Mouse (Mus musculus) thymus, postnatal 10 days (tissue): ENCODE results near the gene Stk32b.
A peak's percentile ranks its signal among the peaks of the same experiment; 100 is the strongest.

Experiments used
- DNase-seq, 2 experiments: peaks; one replicate each; pipeline ENCODE4 v3.0.0; 2021; ENCODE audit warnings: low spot score in 2 of 2

The Stk32b gene

GRCm38 (mm10) chr5:37716505-37717372 is at the start of gene Stk32b:
Gene Stk32b (minus strand): TSS chr5:37717171.
- DNase-seq = no peak

- no peak for DNase-seq
Observed at GRCm38 (mm10) chr5:37765851-37766250, 48.9 kb upstream of the Stk32b start.

- no peak for DNase-seq
Observed at GRCm38 (mm10) chr5:37762046-37762445, 45.1 kb upstream of the Stk32b start.

- DNase-seq = no peak
Observed at GRCm38 (mm10) chr5:37753366-37753765, 36.4 kb upstream of the Stk32b start.

GRCm38 (mm10) chr5:37752027-37752967 is 35.3 kb upstream of the Stk32b start:
- peak in 1 of 2 experiments; percentile 14 for DNase-seq

GRCm38 (mm10) chr5:37743889-37744707 is 27.1 kb upstream of the Stk32b start:
- no peak for DNase-seq

GRCm38 (mm10) chr5:37736213-37736612 is 19.2 kb upstream of the Stk32b start:
- no peak for DNase-seq

GRCm38 (mm10) chr5:37735224-37735623 is 18.3 kb upstream of the Stk32b start, which contains the start of gene Cytl1:
Gene Cytl1 (plus strand): TSS chr5:37735519.
- DNase-seq = no peak

- DNase-seq = no peak
Observed at GRCm38 (mm10) chr5:37730781-37731180, 13.8 kb upstream of the Stk32b start.

GRCm38 (mm10) chr5:37725220-37725886 is 8.4 kb upstream of the Stk32b start:
- DNase-seq = no peak

GRCm38 (mm10) chr5:37720670-37721069 is 3.7 kb upstream of the Stk32b start:
- no peak for DNase-seq

GRCm38 (mm10) chr5:37717384-37717963 is 503 bp upstream of the Stk32b start:
- no peak for DNase-seq

GRCm38 (mm10) chr5:37709257-37709904 is 7.6 kb downstream of the Stk32b start:
- no peak for DNase-seq

- no peak for DNase-seq
Observed at GRCm38 (mm10) chr5:37708124-37708523, 8.8 kb downstream of the Stk32b start.

GRCm38 (mm10) chr5:37704962-37705361 is 12.0 kb downstream of the Stk32b start:
- no peak for DNase-seq

GRCm38 (mm10) chr5:37699757-37700156 is 17.2 kb downstream of the Stk32b start:
- no peak for DNase-seq

GRCm38 (mm10) chr5:37697286-37697685 is 19.7 kb downstream of the Stk32b start:
- no peak for DNase-seq

- DNase-seq = no peak
Observed at GRCm38 (mm10) chr5:37695773-37696172, 21.2 kb downstream of the Stk32b start.

- DNase-seq = no peak
Observed at GRCm38 (mm10) chr5:37692759-37693158, 24.2 kb downstream of the Stk32b start.

- no peak for DNase-seq
Observed at GRCm38 (mm10) chr5:37670781-37671180, 46.2 kb downstream of the Stk32b start.
